In the genomic region with DNA sequence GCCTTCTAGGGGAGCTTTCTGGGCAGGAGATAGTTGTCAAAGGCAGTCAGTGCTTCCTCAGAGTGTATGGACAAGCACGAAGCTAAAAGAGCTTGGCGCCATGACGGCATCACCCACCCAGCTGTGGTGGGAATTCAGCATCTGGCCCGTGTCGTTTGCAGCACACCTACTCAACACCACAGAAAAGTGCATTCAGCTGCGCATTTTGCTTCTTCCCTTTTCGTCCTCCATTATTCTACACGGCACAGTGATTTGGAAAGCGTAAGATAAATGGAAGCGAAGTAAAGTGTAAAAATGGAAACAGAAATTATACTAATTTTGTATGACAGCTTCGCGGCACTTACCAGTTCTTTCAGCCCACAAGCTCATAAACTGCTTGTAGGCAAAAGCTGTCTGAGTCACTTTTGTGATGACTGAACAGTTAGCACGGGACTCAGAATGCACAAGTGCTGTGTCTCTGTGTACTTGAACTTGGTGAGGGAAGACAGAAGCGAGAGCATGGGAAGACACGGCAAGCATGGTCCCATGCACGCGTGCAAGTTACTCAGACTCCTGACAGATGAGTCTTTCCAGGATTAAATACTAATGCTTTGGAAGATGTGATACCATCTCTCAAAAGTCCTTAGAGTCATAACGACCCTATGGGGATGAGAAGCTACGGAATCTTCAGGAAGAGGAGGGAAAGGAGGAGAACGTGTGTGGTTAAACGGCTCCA, we compare ENCODE assay signal across 13 mouse cellular contexts.
A peak's percentile ranks its signal among the peaks of the same experiment; 100 is the strongest.
DNase-seq lines count a peak whose midpoint lies in the region; ATAC-seq lines count a peak whose summit lies in the region.
"Had no signal": no experiment of that assay in that cellular context is flagged by ENCODE, and none has a peak within 500 bp of the region (broad histone marks: within the 10 kb centered on the region; RNA-seq: fewer than 3 reads in every experiment).

No protein-coding gene starts in this region.

- intact Hi-C loops in left cerebral cortex, postnatal 4 days (cut with DNase I) = no loop called here

- peak; percentile 87 for DNase-seq in heart, adult 11 months
- DNase-seq in heart, adult 8-10 months (ENCODE audit: low spot score) = no peak
- DNase-seq in left cerebral cortex, adult 9 months (ENCODE audit: low spot score in 2 of 2) = peak; percentile 28 to 37
- DNase-seq in left cerebral cortex, postnatal 4 days = no peak
- DNase-seq in 3T3-L1 (ENCODE audit: low read depth, low spot score) = peak; percentile 7
- peak; percentile 37 to 41 for DNase-seq in frontal cortex, postnatal 36 days (ENCODE audit: low spot score in 2 of 2)
- no peak for DNase-seq in embryo, embryonic 9.5 days (ENCODE audit: extremely low spot score)
- DNase-seq: adrenal gland, postnatal 10 days; cerebellum, postnatal 10 days; gastrocnemius, postnatal 10 days; kidney, postnatal 10 days had no signal

- no peak for ATAC-seq in monocyte, adult 5-6 weeks (replicated peaks; ENCODE audit: insufficient number of reproducible peaks, low FRiP score, low TSS enrichment, poor library complexity, severe bottlenecking)
- ATAC-seq: intestine, embryonic 15.5 days had no signal

Comparison
In these comparisons a context has a peak if more than half of its experiments do, and no peak if none do; other contexts are left out.
1. DNase-seq: peak in heart, adult 11 months (single experiment), left cerebral cortex, adult 9 months (2 of 2), 3T3-L1 (single experiment) and frontal cortex, postnatal 36 days (2 of 2); none in heart, adult 8-10 months (single experiment), left cerebral cortex, postnatal 4 days (single experiment) and embryo, embryonic 9.5 days (single experiment).